Mouse (Mus musculus): ENCODE measurements around the gene Eid2b.
"Not testable (repeated sequence)": the region's sequence is repeated elsewhere in the genome, so short reads cannot be mapped to it uniquely, and the experiment has no call there.

Gene Eid2b

DNA sequence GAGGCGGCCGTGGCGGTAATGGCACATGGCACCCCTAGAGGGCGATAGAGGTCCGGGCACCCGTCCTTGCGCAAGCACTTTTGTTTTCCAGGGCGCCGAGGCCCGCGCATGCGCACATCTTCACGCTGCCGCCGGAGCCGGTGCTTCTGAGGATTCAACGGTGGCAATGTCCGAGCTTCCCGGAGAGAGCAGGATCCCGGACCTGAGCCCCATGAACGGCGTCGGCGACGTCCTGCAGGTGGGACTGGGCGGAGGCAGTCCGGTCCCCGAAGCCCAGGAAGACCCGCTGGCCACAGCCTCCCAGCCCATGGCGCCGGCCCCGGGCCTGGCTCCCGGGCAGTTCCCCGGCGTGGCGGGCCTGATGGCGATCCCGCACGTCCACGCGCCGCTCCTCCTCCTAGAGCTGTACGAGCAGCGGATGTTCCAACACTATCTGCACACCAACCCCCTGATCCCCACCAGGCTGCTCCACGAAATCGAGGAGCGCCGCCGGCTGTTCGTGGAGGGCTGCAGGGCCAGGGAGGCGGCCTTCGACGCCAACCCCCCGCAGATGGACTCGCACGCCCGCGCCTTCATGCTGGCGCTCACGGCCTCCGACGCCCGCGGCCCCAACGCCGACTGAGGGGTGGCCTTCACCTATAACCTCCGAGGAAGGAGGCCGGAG lies at the start of gene Eid2b:
Gene Eid2b (plus strand): TSS at position 125 of the 664 bp plus-strand sequence.
- DNase-seq (ENCODE audit: low spot score in 2 of 2) = peak; percentile 88 to 96

DNA sequence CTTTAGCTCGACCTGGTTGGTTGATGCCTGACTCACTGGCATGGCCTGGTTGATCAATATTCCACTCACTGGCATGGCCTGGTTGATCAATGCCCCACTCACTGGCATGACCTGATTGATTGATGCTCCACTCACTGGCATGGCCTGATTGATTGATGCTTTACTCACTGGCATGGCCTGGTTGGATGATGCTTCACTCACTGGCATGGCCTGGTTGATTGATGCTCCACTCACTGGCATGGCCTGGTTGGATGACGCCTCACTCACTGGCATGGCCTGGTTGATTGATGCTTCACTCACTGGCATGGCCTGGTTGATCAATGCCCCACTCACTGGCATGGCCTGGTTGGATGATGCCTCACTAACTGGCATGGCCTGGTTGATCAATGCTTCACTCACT lies 33.6 kb upstream of the Eid2b start:
- DNase-seq (ENCODE audit: low spot score in 2 of 2) = not testable (repeated sequence)

DNA sequence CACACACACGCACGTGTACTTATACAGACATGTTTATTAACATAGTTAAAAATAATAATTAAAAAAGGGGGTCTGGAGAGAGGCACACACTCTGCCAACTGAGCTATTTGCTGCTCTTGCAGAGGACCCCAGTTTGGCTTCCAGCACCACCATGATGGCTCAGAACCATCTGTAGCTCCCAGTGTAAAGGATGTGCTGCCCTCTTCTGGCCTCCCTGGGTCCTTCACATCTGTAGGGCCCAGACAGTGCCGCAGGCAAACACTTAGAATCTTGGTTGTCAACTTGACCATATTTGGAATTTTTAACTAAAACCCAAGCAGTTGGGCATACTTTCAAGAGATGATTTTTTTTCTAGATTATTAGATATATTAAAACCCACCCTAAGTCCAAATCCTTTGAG lies 28.6 kb upstream of the Eid2b start:
- no peak for DNase-seq (ENCODE audit: low spot score in 2 of 2)

DNA sequence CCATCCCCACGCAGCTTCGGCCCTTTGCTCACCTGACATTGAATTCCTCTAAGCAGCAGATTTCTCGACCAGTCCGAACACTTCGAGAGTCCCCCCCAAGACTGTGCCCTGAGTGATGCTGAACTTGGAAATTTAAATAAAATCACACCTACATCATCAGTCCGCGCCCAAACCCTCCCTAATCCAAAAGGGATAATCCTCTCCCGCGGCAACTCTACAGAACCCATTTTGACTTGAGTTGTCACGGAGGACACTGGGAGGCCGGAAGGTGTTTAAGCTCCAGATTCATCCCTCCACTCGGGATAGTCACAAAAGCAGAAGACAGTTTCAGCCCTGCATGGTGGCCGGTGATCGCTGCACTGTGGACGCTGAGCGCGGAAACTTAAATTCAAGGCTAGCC lies 25.6 kb upstream of the Eid2b start:
- DNase-seq (ENCODE audit: low spot score in 2 of 2) = no peak

DNA sequence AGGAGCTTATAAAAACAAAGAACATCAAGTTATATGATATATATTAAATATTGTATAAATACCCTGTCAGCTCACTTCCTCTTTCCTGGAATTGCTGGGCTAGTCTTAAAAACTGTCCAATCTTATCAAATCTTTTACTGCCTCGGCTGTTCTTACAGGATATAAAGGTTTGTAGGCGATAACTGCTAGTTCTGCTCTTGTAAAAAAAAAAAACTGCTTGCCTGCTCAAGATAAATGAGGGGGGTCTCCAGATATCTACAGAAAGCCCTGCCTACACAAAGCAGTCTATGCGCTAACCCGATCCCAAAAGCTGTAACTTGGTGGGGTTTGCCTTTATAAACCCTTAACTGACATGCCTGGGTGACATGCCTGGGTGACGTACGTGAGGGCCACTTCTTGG lies 22.9 kb upstream of the Eid2b start:
- DNase-seq (ENCODE audit: low spot score in 2 of 2) = no peak

DNA sequence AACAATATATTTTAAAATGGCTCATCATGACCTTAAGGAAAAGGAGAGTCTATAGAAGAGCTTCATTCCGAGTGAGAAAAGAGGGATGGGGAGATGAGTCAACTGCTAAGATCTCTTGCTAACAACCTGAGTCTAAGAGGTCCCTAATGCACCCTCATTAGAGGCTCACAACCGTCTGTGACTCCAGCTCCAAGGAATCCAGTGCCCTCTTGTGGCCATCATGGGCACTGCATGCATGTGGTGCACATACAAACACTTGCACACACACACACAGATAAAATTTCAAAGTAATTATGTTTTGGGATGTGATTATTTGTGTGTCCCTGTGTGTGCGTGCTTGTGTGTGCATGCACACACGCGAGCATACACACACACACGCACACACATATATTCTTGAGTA lies 22.1 kb upstream of the Eid2b start:
- no peak for DNase-seq (ENCODE audit: low spot score in 2 of 2)

DNA sequence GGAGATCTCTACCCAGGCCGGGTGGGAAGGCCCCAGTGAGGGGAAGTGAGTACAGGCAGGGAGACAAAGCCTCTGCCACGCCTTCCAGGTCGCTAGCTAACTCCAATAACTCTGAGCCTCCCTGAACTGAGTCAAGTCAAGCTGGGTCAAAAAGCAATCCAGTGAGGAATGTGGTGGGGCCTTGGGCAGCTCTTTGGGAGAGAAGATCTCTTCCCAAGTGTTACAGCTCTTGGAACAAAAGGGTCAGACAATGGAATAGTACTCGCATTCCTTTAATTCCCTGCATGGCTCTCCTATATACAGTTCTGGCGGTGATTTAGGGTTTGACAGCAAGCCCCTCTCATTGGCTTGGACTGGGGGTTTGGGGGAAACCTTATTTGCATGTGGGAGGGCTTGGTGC lies 14.7 kb upstream of the Eid2b start:
- no peak for DNase-seq (ENCODE audit: low spot score in 2 of 2)

DNA sequence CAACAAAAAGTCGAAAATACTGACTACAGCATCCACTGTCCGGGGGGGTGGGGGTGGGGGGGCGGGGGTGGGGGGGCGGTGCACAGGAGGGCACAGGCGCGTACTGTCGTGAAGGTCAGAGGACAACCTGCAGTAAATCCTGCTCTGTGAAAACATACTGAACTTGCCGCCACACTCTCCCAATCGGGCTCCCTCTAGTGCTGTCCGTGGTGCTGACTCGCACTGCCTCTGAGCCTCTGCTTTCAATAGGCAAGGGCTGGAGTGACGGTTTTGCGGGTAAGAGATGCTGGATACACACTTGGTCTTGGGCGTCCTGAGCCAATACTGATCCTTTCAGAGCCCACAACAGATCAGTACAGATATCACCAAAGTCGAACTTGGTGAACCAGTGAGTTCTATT lies 13.8 kb upstream of the Eid2b start:
- peak in 1 of 2 experiments; percentile 30 for DNase-seq (ENCODE audit: low spot score in 2 of 2)

DNA sequence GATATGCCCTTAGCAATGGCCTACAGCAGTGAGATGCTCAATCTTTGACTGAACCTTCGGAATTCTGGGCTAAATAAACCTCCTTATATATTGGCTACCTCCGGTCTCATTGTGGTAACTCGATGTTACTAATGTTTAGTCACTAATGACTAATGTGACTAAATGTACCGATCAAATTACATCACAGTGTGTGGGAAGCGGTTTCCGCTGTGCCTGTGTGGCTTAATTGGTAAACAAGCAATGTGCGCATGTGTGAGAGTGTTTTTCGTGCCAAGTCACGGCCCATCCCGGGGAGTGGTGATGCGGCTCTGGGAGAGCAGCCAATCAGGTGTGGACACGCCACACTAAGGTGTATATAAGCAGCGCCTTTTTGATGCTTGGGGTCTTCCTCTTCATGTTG lies 12.1 kb upstream of the Eid2b start:
- no peak for DNase-seq (ENCODE audit: low spot score in 2 of 2)

DNA sequence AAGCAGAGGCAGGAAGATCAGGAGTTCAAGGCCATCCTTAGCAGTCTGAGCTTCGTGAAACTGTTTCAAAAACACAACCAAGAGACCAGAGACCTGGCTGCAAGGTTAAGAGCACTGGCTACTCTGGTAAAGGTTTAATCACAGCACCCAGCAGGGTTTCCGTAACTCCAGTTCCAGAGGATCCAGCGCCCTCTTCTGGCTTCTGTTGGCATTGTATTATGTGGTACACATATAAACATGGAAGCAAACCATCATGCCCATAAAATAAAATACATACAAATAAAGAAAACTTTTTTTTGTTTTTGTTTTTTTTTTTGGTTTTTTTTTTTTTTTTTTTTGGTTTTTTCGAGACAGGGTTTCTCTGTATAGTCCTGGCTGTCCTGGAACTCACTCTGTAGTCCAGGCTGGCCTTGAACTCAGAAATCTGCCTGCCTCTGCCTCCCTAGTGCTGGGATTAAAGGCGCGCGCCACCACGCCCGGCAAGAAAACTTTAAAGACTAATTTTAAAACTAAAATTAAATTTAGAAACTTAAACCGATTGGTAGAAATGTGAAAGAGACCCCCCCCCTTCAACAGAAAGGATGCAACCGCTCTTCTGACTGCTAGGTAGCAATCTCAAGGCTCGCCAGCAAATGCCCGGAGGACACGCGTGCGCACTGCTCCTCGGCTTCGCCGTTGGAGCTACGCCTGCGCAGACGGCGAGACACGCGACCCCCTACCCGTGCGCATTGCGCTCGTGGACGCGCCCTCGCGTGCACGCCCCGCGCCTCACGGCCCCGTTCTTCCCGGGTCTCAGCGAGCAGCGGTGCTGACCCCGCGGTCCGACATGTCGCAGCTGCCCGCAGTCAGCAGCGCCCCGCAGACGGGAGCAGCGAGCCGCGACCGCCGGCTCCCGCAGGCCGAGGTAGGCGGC lies 10.2 kb upstream of the Eid2b start, which contains the start of gene Eid2:
Gene Eid2 (plus strand): TSS at position 753 of the 913 bp plus-strand sequence.
- peak; percentile 85 to 91 for DNase-seq (ENCODE audit: low spot score in 2 of 2)

DNA sequence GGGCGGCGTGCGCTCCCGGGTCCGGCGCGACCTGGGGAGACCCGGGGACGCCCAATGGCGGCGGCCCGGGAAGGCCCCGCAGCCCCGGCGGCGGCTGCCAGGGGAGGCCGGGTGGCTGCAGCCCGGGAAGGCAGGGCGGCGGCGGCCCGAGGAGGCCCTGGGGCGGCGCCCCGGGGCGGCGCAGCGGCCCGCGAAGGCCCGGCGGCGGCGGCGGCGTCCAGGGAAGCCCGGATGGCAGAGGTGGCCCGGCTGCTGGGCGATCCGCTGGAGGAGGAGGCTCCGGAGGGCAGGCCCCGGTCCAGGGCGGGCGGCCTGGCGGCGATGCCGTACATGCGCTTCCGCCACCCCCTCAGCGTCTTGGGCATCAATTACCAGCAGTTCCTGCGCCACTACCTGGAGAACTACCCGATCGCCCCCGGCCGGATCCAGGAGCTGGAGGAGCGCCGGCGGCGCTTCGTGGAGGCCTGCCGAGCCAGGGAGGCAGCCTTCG lies 9.5 kb upstream of the Eid2b start:
- DNase-seq (ENCODE audit: low spot score in 2 of 2) = peak in 1 of 2 experiments; percentile 58

DNA sequence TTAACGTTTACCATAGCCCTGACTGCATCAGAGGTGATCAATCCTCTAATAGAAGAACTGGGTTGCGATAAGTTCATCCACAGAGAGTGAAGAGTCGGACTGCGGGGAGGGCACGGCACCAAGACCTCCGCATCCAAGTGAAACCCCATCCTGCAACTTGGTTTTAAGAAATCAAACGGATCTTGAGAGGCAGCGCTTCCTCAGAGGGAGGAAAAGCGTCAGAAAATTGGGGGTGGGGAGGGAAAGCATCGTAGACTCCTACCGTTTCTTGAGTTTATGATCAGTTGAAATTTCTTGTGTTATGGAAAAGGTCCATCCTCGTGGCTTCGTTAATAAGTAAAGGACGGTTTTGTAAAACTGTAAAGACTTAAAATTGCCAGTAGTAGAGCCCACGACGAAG lies 9.0 kb upstream of the Eid2b start:
- no peak for DNase-seq (ENCODE audit: low spot score in 2 of 2)

DNA sequence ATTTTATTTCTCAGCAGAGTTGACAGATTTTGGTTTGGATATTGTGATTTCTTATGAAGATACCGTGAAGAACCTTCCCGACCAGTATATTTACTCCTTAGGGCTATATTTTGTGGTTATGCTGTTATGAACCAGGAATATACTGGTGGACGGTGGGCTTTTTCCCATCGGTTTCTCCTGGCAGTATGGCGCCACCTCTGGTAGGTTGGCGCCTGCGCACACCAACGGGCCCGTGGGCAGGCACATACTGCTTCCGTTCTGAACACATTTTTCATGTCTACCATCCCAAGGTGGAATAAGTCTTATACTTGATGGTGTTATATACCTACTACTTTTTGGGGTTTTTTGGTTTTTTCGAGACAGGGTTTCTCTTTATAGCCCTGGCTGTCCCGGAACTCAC lies 8.2 kb upstream of the Eid2b start:
- no peak for DNase-seq (ENCODE audit: low spot score in 2 of 2)

DNA sequence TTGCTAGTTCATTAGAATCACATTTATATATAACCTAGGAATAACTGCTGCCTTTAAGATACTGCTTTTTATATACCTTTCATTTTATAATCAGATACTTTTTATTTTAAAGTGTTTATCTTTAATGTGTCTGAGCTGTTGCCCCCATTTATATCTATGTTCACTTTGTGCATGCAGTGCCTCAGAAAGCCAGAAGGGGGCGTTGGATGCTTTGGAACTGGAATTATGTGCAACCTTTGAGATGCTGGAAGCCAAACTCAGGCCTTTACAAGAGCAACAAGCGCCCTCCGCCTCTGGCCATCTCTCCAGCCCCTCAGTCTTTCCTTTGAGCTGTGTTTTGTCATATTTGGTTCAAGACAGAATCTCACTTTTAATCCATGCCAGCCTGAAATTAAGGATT lies 5.8 kb upstream of the Eid2b start:
- no peak for DNase-seq (ENCODE audit: low spot score in 2 of 2)

DNA sequence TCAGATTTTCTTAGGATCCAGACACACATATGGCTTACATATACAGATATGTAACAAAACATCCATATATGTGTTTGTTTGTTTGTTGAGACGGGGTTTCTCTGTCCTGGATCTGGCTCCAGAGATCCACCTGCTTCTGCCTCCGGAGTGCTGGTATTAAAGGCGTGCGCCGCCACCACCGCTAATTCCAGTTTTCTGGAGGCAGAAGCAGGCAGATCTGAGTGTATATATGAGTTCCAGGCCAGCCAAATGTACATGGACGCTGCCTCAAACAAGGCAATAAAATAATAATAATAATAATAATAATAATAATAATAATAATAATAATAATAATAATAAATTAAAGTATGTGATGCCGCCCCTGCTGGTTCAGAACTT lies 313 bp upstream of the Eid2b start:
- DNase-seq (ENCODE audit: low spot score in 2 of 2) = no peak

DNA sequence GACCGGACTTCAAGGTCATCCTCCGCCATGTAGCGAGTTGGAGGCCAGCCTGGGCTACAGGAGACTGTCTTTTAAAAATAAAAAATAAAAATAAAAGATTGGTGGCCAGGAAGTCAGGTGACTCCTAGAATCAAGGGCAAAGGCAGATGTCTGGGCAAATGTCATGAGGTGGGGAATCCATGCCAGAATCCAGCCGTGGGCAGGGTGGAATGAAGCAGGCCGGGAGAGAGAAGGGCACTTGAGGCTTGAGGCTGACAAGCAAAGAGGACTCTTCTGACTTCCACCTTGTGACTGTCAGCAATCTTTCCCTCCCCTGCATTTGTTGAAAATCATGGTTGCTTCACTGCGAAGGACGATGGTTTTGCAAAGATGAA lies 727 bp downstream of the Eid2b start:
- no peak for DNase-seq (ENCODE audit: low spot score in 2 of 2)

DNA sequence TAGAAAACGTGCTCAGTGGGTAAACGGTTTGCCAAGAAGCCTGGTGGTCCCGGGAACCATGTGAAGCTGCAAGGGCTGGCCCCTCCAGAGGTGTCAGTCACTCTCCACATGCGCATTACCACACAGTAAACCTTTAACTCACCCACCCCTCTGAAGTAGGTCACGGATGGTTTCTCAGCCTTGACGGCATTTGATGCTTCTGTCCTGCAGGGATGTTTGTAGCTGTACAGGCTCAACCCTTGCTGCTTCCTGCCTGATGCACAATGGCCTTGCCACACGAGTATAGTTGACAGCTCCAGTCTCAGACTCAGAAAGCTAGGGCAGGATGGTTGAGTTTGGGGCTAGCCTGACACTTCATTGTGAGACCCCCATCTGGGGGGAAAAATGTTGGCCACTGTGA lies 3.1 kb downstream of the Eid2b start:
- DNase-seq (ENCODE audit: low spot score in 2 of 2) = no peak

DNA sequence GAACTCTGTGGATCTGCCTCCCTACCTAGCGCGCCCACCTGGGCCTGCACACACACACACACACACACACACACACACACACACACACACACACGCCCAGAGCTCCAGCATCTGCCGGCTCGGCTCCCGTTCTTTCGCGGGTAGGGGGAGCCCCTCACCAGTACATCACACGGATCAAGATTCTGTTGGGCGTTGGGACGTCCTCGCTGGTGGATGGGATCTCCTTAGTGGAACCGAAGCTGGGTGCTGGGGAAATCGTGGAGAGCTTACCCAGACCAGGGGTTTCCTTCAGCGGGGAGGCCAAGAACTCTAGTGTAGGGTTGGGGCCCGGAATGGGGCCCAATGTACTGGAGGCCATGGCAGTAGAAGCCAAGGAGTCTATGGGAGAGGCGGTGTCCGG lies 12.6 kb downstream of the Eid2b start:
- DNase-seq (ENCODE audit: low spot score in 2 of 2) = no peak

DNA sequence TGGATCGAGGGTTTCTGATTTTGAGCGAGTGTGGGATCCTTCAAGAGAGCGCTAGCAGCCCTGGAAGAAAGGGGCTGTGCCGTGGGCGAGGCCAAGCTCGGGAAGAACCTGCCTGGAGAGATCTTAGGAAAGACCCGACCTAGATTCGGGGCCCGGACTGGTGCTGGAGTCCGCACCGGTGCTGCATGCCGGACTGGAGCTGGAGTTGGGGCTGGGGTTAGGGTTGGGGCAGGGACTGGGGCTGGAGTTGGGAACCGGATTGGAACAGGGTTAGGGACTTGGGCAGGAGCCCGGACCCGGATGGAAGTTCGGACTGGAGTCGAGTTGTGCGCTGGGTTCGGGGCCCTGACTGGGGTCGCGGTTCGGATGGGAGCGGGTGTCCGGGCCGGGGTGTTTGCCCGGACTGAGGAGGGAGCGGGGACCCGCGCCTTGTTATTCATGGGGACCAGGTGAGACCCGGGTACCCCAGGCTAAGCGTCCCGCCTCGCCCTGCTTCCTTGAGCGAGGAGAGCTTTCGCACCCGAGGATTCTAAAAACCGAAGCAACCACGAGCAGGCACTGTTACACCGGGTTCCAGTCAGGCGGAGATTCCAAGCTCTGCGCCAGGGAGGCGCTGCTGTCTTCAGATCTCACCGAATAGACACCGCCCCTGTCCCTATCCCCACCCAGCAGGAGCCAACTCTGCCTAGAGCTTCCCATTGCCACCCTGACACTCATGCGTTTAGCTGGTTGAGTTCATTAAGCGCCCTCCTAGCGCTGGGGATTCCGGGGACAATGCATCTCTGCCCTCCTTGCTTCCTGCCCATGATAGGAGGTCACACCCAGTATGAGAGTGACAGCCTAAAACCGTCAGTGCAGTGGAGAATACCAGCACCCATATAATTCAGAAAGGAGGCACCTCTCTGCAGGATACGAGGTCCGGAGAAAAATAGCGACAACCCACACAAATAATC lies 13.4 kb downstream of the Eid2b start, which contains the start of gene Selenov:
Gene Selenov (minus strand): TSS at position 549 of the 953 bp plus-strand sequence.
- peak in 1 of 2 experiments; percentile 44 for DNase-seq (ENCODE audit: low spot score in 2 of 2)

DNA sequence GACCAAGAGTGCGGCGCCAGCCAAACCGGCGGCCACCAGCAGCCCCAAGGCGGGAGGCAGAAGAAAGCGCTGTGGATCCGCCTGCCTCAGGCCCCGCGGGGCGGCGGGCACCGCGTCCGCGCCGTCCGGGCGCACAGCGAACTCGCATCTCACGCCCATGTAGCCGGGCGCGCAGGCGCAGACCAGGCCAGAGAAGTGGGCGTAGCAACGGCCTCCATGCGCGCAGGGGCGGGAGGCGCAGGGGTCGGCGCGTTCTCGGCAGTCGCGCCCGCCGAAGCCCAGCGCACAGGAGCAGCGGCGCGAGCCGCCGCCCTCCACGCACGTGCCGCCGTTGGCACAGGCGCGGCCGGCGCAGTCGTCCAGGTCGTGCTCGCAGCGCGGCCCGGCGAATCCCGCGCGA lies 16.9 kb downstream of the Eid2b start:
- DNase-seq (ENCODE audit: low spot score in 2 of 2) = peak; percentile 60 to 77

DNA sequence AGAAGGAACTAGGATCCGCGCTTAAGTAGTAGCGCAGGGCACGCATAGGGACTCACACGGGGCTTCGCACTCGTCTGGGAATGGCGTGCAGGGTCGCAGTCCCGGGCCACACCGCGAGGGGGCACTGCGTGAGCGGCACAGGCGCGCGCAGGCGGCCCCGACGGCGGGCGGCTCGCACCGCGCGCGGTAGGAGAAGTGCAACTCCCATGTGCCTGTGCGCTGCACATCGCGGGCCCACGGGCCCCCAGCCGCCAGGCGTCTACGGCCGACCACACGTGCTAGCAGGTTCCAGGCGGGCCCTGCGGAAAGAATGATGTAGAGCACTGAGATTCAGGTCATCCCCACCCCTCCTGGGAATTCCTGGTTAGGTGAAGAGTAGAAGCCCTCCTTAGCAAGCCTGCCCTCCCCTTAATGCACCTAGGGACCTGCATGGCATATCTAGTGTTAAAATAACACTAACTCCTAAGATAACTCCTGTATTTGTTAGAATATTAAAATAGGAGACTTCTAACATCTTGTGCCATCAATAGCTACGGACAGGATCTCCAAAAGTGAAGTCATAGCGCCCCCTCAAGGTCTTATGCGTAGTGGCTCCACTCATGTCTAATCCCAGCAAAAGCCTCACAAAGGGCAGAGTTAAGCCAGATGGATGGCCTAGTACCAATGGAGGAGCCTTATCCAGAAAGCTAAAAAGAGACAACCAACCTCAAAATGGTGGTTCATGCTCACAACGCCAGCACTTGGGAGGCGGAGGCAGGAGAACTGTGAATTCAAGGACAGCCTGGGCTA lies 21.5 kb downstream of the Eid2b start:
- DNase-seq (ENCODE audit: low spot score in 2 of 2) = no peak
